Mouse (Mus musculus) monocyte, adult 2 months (primary cell): ENCODE measurements around the gene Mapk1.

ENCODE experiments used
- DNase-seq, 2 experiments: peaks; one replicate each; pipeline ENCODE4 v3.0.0; 2022; ENCODE audit warnings: low spot score in 2 of 2, low read depth in 1 of 2

Gene Mapk1

GRCm38 (mm10) chr16:17015111-17015852 lies 32.1 kb downstream of the Mapk1 start:
- DNase-seq: no peak

- DNase-seq: no peak
Observed at GRCm38 (mm10) chr16:17015853-17016230, 32.7 kb downstream of the Mapk1 start.

GRCm38 (mm10) chr16:17018071-17018470 lies 34.9 kb downstream of the Mapk1 start:
- no peak for DNase-seq

DNA sequence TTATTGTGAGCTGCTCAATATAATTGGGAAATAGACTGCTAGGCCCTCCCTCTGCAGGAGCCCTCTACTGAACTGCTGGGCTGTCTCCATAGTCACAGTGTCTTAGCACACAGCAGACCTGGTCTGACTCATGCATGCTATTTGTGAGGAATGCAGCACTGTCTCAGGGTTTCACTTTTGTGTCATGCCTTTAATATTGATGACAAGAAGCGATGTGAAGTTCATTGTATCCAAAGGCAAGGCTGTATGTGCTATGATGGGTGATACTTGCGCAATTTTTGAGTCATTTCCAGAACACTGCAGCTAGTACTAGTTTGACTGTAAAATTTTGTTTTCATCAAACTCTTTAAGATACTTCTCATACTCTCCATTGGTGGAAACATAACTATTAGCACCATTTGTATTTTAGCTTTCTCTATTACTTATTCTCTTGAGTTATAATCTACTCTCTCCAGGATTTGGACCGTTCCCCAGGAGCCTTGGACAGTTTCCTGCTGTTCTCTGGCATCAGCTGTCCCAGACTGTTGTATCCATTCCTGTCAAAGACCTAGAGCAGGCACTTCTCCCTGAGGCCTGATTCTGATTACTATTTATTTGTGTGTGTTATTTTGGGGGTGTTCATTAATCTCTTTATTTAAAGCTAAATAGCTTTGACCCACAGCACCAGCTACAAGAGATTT lies 41.4 kb downstream of the Mapk1 start:
- no peak for DNase-seq

DNA sequence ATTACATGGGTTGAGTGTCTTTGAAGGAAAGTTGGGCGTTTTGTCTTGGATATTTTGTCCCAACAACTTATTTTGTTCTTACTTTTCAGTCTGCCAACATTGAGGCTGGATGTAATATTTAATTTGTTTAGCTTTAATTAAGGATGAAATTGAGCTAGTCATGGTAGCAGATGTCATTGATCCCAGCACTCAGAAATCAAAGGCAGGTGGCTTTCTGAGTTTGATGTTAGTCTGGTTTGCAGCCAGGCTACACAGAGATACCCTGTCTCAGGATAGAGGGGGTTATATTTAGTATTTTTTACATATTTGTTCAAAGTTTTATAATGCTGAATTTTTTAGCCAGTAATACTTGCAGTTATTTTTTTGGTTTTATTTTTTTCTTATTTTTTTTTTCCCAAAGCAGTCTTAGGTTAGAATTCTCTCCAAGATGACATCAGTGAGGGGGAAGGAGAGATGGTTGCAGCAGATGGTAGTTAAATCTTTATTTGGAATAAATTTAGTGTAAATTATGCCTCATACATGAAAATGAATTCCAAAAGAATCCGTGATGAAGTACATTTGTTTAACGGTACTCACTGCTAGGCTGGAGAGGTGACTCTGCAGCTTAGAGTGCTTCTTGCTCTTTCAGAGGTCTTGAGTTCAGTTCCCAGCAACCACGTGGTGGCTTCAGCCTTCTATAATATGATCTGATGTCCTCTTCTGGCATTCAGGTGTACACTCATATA lies 47.0 kb downstream of the Mapk1 start:
- no peak for DNase-seq

- DNase-seq: no peak
Observed at GRCm38 (mm10) chr16:17033754-17034153, 50.6 kb downstream of the Mapk1 start.

- no peak for DNase-seq
Observed at GRCm38 (mm10) chr16:17040716-17041115, 57.5 kb downstream of the Mapk1 start.

DNA sequence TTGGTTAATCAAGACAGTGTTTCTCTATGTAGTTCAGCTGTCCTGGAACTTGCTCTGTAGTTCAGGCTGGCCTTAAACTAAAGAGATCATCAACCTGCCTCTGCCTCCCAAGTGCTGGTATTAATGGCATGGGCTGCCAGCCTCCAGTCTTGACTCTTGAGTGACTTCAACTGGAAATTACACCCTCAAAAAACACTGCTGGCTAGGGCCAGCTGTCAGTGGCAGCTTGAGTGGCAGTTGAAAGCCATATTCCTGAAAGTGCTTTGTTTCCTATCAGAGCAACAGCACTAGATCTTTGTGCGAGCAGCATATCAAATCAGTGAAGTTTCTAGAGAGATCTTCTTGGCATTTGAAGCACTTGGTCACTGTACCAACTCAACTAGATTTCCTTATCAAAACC lies 58.2 kb downstream of the Mapk1 start:
- no peak for DNase-seq

GRCm38 (mm10) chr16:17044320-17044719 lies 61.1 kb downstream of the Mapk1 start:
- no peak for DNase-seq

- DNase-seq: no peak
Observed at GRCm38 (mm10) chr16:17045287-17045686, 62.1 kb downstream of the Mapk1 start.

DNA sequence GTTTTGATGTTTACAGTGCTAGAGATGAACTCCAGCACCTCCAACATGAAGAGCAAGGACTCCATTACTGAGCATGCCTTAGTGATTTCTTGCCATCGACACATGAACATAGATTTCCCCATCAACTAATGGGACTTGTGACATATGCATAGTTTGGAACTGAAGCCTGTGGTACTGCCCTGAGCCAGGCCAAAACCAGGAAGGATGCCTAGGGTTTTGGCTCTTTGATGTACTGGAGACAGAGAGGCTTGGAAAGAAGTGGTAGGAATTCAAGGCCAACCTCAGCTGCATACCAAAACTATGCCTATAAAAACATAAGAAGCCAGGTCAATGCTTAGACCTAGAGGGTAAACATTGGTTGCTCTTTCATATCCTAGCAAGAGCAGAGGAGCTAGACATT lies 66.7 kb downstream of the Mapk1 start:
- no peak for DNase-seq

DNA sequence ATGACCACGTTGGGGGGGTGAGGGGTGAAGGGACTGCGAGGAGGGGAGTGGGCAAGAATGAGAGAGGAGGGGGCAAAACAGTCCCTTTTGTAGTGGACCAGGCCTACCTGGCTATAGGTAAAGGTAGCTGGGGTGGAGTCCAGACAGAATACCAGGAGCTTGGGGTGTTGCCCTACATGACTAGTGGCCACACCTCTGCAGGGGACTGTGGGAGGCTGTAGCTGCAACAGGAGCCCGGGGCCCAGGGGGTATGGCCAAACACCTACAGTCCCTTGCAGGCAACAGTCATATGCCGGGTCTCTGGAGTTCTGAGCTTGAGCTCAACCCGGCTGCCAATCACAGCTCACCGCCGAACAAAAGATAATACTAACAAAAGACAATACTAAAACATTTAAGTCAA lies 68.9 kb downstream of the Mapk1 start:
- no peak for DNase-seq

- DNase-seq: no peak
Observed at GRCm38 (mm10) chr16:17053903-17054302, 70.7 kb downstream of the Mapk1 start.

DNA sequence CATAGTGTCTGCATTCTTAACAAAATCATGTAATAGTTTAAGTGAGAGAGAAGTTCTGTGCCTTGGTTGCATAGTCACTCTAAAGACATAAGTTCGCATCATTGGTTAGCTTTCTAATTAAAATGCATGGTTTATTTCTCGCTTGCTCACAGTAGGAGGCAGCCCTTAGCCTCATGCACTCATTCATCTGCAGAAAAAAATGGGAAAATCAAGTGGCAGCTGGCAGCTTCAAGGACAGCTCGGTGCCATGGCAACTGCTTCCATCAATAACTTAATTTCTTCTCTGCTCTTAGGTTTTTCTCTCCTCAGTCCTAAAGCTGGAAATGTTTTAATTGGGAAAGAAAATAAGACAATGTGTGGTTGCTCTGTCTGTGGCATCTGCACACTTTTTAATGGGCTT lies 72.4 kb downstream of the Mapk1 start:
- no peak for DNase-seq

DNA sequence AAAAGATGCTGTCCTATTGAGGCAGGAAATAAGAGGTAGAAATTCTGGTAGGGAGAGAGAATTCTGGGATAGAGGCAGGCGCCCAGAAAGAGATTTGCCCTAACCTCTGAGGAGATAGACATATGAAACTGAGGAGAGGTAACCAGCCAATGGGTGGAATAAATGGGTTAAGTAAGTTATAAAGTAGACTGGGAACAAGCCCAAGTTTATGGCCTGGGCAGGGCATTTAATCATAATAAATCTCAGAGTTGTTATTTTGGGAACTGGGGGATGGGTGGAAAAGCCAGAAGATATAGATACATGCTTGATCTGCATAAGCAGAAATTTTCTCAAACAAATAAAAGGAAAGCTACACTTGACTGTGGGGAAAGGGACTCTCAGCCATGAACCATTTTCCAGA lies 79.2 kb downstream of the Mapk1 start:
- DNase-seq: no peak

DNA sequence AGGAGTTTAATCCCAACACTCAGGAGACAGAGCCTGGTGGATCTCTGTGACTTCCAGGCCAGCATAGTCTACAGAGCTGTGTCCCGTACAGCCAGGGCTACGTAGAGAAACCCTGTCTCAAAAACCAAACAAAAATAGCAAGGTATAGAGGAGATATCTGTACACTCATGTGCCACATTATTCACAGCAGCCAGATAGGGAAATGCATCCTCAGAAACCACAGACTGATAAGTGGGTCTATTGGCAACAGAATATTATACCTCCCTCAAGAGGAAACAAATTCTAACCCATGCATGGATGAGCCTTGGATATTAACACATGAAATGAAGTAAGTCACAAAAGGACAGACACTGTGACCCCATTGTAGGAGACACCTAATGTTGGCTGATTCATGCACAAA lies 84.4 kb downstream of the Mapk1 start:
- DNase-seq: no peak

DNA sequence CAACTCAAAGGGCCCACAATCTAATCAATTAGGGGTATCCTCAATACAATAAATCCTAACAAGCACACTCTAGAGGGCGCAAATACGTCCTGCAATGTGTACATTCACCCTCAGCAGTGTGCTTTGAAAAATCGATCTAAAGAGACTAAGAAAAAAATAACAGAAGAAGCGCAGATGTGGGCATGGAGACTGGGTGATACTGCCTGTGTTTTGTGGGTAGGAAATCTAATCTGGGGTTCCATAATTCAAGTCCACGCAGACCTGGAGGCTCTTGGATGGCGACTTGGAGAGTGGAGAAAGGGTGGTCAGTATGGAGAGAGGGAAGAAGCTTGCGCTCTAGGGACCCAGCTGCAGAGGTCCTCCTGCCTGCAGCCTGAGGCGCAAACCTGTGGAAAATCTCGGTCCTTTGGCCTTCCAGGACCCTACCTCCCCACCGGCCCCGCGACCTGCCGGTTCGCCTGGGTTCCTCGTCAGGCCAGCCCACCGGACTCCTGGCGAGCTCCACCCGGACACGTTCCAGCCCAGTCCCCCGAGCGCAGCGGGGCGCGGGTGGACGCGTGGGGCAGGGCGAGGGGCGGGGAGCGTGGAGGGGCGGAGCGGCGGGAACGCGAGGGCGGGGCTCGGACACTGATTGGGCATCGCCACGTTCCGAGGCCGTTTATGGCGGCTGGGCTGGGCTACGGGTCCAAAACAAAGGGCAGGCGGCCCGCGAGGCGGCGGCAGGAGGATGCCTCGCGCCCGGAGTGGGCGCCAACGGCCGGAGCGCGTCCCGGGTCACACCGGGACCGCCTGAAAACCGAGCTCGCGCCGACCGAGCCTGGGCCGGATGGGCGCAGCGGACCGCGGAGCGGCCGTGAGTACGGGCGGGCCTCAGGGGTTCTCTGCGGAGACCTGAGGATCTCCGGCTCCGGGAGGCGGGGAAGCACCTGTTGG lies 86.6 kb downstream of the Mapk1 start, which contains the start of gene Ypel1:
Gene Ypel1, plus strand, starts transcription at position 186 of the 933 bp plus-strand sequence.
- peak in 1 of 2 experiments; percentile 30 for DNase-seq

GRCm38 (mm10) chr16:17070716-17071115 lies 87.5 kb downstream of the Mapk1 start:
- DNase-seq: no peak

- no peak for DNase-seq
Observed at GRCm38 (mm10) chr16:17073000-17073399, 89.8 kb downstream of the Mapk1 start.

- DNase-seq: no peak
Observed at GRCm38 (mm10) chr16:17076301-17076700, 93.1 kb downstream of the Mapk1 start.

DNA sequence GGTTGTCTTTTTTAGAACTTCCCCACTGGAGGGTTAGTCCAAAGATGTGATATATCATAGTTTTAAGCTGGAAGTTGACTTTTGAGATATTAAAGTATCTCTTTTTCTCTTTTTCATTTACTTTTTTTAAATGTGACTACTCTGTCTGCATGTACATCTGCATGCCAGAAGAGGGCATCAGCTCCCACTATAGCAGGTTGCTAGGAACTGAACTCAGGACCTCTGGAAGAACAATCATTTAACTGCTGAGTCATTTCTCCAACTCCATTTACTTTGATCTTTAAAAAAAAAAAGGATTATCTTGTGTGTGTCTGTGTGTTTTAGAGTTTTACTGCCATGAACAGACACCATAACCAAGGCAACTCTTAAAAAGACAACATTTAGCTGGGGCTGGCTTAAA lies 93.7 kb downstream of the Mapk1 start:
- DNase-seq: no peak
